Mouse (Mus musculus): ENCODE measurements at regions not wholly inside any gene's neighbourhood (a gene's known extent, or its start where the extent isn't known, plus 50 kb on each side); places are given as distances from the start of the nearest gene placed in this dataset.

DNA sequence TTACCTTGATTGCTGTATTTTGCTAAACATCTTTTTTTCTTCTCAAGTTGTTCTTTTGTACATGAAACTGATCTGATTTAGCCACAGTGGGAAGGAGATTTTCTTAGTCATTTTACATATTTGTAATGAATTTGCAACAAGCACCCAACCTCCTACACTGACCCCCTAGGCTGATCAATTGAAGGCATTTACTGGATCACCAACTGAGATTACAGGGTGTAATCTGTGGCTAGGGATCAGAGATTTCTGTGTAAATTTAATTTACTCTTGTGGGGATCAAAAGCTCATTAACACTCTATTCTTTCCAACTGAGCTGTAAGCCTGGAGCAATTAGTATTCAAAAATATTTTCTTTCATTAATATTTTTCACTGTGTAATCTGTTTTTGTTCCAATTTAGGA is 1049.5 kb downstream of the D3Ertd751e start:
- no peak for DNase-seq (ENCODE audit: extremely low read depth)
- Histone ChIP-seq H3K36me3 (replicated peaks in 1 of 2; ENCODE audit: control insufficient read depth in 1 of 2, insufficient read depth in 1 of 2, low read length in 1 of 2) (no peaks in the 10 kb centered on the region), H3K79me2 (replicated peaks; ENCODE audit: control insufficient read depth, extremely low read depth, insufficient read depth, poor library complexity, severe bottlenecking) (no peaks in the 10 kb centered on the region), H3K27me3 (replicated peaks) (no peaks in the 10 kb centered on the region), H3K9me3 (replicated peaks; ENCODE audit: low read length) (no peaks in the 10 kb centered on the region), H3K4me3 (replicated peaks in 1 of 3; ENCODE audit: low read depth in 2 of 3, low read length in 2 of 3, poor library complexity in 1 of 3) (no peak overlapping the region), H3K9ac (ENCODE audit: insufficient read depth, low read depth) (no peak overlapping the region), H3K4me2 (ENCODE audit: insufficient read depth, low read depth, poor library complexity, severe bottlenecking) (no peak overlapping the region), H3K27ac (ENCODE audit: insufficient read depth, low read depth) (no peak overlapping the region), H3K4me1 (ENCODE audit: control insufficient read depth in 1 of 2, insufficient read depth in 2 of 2) (no peaks in the 10 kb centered on the region)
- dilution Hi-C loops (cut with MboI; ENCODE audit: extremely low pct_ligation_motif_present, extremely low pct_unique_long_range_greater_than_20kb, low sequenced_read_pairs) (no loop called here), in situ Hi-C loops (cut with MboI; ENCODE audit: low pct_ligation_motif_present, low pct_unique_long_range_greater_than_20kb, low sequenced_read_pairs) (no loop called here)
- TF ChIP-seq JUND (conservative IDR thresholded peaks at IDR 0.05; ENCODE audit: low read depth, low read length) (no peak), EP300 (IDR thresholded peaks at IDR 0.05; ENCODE audit: low read length) (no peak), MEF2A (IDR thresholded peaks at IDR 0.05; ENCODE audit: borderline replicate concordance, low read depth, low read length) (no peak), CHD2 (IDR thresholded peaks at IDR 0.05; ENCODE audit: low read length) (no peak), TCF12 (IDR thresholded peaks at IDR 0.05; ENCODE audit: low read depth, low read length) (no peak), ETS1 (conservative IDR thresholded peaks at IDR 0.05; ENCODE audit: low read depth, low read length) (no peak), KAT2A (IDR thresholded peaks at IDR 0.05; ENCODE audit: insufficient replicate concordance, low read length) (no peak)

- Histone ChIP-seq H3K9ac (ENCODE audit: insufficient read depth, low read depth) (no peak overlapping the region), H3K4me2 (ENCODE audit: insufficient read depth, low read depth, poor library complexity, severe bottlenecking) (no peak overlapping the region), H3K27me3 (replicated peaks) (no peaks in the 10 kb centered on the region), H3K79me2 (replicated peaks; ENCODE audit: control insufficient read depth, extremely low read depth, insufficient read depth, poor library complexity, severe bottlenecking) (no peaks in the 10 kb centered on the region), H3K9me3 (replicated peaks; ENCODE audit: low read length) (no peaks in the 10 kb centered on the region), H3K27ac (ENCODE audit: insufficient read depth, low read depth) (no peak overlapping the region), H3K36me3 (replicated peaks in 1 of 2; ENCODE audit: control insufficient read depth in 1 of 2, insufficient read depth in 1 of 2, low read length in 1 of 2) (no peaks in the 10 kb centered on the region), H3K4me3 (replicated peaks in 1 of 3; ENCODE audit: low read depth in 2 of 3, low read length in 2 of 3, poor library complexity in 1 of 3) (no peak overlapping the region), H3K4me1 (ENCODE audit: control insufficient read depth in 1 of 2, insufficient read depth in 2 of 2) (no peaks in the 10 kb centered on the region)
- in situ Hi-C loops (cut with MboI; ENCODE audit: low pct_ligation_motif_present, low pct_unique_long_range_greater_than_20kb, low sequenced_read_pairs) (no loop called here), dilution Hi-C loops (cut with MboI; ENCODE audit: extremely low pct_ligation_motif_present, extremely low pct_unique_long_range_greater_than_20kb, low sequenced_read_pairs) (no loop called here)
- DNase-seq (ENCODE audit: extremely low read depth), result no peak
- TF ChIP-seq MAZ (IDR thresholded peaks at IDR 0.05; ENCODE audit: low read depth, low read length), result no peak
Observed at GRCm38 (mm10) chr3:42830456-42830855, 1088.0 kb downstream of the D3Ertd751e start.

- in situ Hi-C loops (cut with MboI; ENCODE audit: low pct_ligation_motif_present, low pct_unique_long_range_greater_than_20kb, low sequenced_read_pairs) (no loop called here), dilution Hi-C loops (cut with MboI; ENCODE audit: extremely low pct_ligation_motif_present, extremely low pct_unique_long_range_greater_than_20kb, low sequenced_read_pairs) (no loop called here)
- Histone ChIP-seq H3K79me2 (replicated peaks; ENCODE audit: control insufficient read depth, extremely low read depth, insufficient read depth, poor library complexity, severe bottlenecking) (no peaks in the 10 kb centered on the region), H3K9me3 (replicated peaks; ENCODE audit: low read length) (no peaks in the 10 kb centered on the region), H3K4me2 (ENCODE audit: insufficient read depth, low read depth, poor library complexity, severe bottlenecking) (no peak overlapping the region), H3K9ac (ENCODE audit: insufficient read depth, low read depth) (no peak overlapping the region), H3K27ac (ENCODE audit: insufficient read depth, low read depth) (no peak overlapping the region), H3K4me3 (replicated peaks in 1 of 3; ENCODE audit: low read depth in 2 of 3, low read length in 2 of 3, poor library complexity in 1 of 3) (no peak overlapping the region), H3K4me1 (ENCODE audit: control insufficient read depth in 1 of 2, insufficient read depth in 2 of 2) (peaks cover 0 to 12% of the 10 kb centered on the region in 2 experiments; a peak in 2 of 4 replicates), H3K36me3 (replicated peaks in 1 of 2; ENCODE audit: control insufficient read depth in 1 of 2, insufficient read depth in 1 of 2, low read length in 1 of 2) (no peaks in the 10 kb centered on the region), H3K27me3 (replicated peaks) (no peaks in the 10 kb centered on the region)
- no peak for DNase-seq (ENCODE audit: extremely low read depth)
- no peak for TF ChIP-seq POLR2AphosphoS2 (IDR thresholded peaks at IDR 0.05; ENCODE audit: low read depth, low read length)
- peak; percentile 78 for TF ChIP-seq MAFK (IDR thresholded peaks at IDR 0.05; ENCODE audit: insufficient replicate concordance, low read length)
Observed at GRCm38 (mm10) chr3:42867370-42867769, 1125.0 kb downstream of the D3Ertd751e start.
